Mouse (Mus musculus): ENCODE data around the gene Lrrc31.

- TF ChIP-seq CTCF (IDR thresholded peaks at IDR 0.05; ENCODE audit: control insufficient read depth, insufficient read depth, insufficient read length) (no peak), MAX (IDR thresholded peaks at IDR 0.05) (no peak), MYOG (IDR thresholded peaks at IDR 0.05; ENCODE audit: control insufficient read depth, extremely low read depth, insufficient read length) (no peak), CEBPB (IDR thresholded peaks at IDR 0.05; ENCODE audit: low read depth) (no peak), USF1 (IDR thresholded peaks at IDR 0.05; ENCODE audit: low read depth) (no peak), MYOD1 (IDR thresholded peaks at IDR 0.05; ENCODE audit: control insufficient read depth, insufficient read length, low read depth) (no peak)
These were observed 66.0 kb downstream of the Lrrc31 start for GRCm38 (mm10) chr3:30633681-30634080.
